Mouse (Mus musculus) layer of hippocampus, postnatal 10 days (tissue): ENCODE measurements at regions not wholly inside any gene's neighbourhood (a gene's known extent, or its start where the extent isn't known, plus 50 kb on each side); places are given as distances from the start of the nearest gene placed in this dataset.

ENCODE experiments used
- DNase-seq, 2 experiments: peaks; one replicate each; pipeline ENCODE4 v3.0.0; 2021; ENCODE audit warnings: low spot score in 2 of 2

DNA sequence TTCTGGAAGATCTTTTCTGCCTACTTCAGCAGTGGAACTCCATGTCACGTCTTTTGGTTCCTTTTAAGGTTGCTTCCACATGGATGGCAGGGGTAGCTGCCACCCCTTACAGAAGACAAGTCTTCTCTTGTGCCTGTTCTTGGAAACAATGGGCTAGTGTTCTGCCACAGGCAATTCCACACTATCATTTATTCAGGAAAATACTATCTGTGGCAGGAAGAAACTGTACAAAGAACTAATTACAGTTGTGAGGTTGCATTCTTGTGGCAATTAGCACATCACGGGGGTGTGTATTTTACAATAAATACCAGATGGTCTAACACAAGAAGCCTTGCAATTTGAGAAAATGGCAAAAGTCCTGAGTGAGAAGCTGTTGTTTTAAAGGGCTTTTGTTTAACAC lies 489.8 kb downstream of the Ccdc50 start:
- DNase-seq, result no peak

DNA sequence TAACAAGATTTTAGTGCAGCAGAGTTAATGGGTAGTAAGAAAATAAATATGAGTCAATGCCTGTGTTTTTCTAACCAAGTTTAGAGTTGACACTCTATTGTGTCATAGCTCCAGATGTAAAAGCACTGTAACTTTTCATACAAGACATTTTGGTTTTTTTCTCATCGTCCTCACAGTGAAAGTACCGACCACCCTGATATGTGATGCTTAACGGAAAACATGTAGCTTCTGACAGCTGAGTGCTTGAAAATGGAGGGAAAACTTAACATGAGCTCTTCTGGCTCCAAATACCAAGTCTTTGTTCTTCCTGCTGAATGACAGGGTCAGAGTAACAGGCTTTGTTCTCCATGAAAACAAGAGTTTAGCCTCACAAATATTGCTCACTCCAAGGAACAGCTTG lies 490.3 kb downstream of the Ccdc50 start:
- no peak for DNase-seq

DNA sequence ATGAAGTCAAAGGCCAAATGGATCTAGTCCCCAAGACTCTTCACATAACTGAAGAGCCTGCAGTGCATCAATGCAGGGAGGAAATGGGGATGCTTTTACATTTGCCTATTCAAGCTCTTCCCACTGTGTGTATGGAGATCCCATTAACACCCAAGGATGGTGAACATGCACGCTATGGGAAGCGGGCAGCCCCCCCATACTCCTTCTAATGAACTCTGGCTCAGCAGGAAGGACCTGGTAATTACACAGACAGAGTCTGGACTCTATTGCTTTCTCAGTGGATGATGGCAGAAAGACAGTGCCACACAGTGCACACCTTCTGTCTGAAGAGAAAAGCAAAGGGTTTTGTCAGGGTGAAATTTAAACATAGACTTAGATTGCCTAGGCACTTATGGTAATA lies 495.7 kb downstream of the Ccdc50 start:
- no peak for DNase-seq

DNA sequence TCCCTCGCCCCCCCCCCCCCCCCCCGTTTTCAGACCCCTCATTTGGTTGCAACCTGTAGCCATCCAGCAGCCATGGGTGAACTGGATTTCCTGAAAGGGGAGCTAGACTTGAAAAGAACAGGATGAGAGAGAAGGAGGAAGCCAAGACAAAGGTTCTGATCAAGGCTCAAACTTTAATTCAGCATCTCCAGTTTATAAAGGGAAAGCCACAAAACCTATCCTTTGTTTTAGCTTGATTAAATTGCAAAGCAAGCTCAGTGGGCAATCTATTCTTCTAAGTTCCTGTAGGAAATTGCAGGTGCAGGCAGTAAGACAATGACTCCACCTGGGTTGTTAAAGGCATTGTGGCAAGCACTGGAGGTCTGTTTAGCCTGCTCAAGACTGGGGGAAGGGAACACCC lies 517.4 kb downstream of the Ccdc50 start:
- DNase-seq, result no peak

DNA sequence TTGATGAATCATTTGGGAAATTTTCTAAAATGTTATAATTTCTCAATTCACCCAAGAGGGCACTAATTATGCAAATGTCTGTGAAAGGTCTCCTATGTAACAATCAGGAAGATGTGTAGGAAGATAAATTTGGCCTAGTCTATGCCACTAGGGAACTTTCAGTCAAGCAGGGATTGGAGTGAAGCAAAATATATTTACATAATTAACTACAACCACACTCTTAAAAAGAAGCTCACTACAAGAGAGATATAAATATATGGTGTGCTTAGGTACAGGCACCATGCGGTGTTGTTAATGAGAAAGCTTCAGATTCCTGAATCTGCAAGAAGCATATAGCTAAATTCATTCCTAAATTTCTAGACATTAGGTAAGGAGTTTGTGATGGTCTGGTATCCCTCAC lies 526.8 kb downstream of the Ccdc50 start:
- DNase-seq, result no peak

DNA sequence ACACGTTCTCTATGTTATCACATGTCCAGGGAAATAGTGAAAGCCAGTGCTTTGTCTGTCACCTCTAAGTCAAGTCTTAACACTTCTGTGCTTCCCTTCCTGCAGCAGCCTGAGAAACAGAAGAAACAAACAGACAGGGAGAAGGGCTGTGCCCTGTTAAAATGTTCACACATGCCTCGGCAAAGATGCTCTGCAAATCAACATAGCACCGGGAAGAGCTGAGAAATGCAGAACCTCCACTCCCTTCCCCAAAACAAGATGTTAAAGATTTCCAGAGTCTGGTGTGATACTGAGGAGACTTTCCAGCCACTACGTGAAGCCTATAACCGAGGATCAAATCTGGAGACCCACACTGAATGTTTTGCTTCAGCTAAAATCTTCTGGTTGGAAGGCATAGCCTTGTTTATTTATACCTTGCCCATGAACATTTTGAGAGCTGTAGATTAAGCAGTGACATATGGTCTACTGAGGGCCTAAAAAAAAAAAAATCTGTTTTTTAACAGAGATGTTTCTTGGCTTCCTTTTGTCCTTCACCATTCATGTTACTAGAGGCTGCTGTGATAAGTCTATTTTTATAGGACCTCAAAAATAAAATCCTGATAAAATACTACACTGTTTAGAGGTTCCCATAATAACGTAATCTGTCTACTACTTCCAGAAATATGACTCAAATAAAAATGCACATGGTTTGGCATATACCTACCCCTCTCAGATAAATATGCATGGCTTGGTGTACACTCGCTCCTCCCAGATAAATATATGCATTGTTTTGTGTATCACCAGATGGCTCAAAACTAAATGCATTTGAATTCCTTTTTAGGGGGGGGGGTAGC lies 537.1 kb downstream of the Ccdc50 start:
- no peak for DNase-seq

DNA sequence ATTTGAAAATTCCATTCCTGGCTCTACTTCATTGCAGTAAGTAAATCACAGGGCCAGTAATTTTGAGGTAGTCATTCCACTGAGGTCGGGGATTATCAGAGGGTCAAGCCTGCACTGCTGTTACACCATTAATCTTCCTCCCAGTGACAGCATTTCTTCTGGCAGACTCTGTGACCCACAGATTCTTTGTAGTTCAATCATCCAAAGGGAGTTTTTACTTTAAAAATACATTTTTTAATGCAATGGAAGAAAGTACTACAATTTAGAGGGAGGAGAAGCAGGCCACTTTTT lies 537.6 kb downstream of the Ccdc50 start:
- DNase-seq, result no peak

DNA sequence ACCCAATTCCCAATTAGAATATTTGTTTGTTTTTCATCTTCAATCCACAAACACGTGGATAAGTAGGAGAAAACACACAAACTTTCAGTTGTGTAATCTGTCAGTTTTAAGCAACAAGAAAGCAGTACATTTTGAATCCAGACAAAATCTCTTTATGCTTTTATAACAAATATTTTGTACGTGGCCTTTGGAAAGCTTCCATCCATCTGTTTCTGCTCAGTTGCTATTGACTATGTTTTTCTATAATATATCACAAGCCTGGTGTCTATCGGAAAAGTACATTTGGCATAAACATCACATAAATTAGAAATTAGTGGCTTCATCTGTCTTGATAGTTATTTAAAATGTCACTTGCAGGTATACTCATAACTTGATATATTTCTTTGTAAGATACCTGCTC lies 560.6 kb downstream of the Ccdc50 start:
- no peak for DNase-seq

DNA sequence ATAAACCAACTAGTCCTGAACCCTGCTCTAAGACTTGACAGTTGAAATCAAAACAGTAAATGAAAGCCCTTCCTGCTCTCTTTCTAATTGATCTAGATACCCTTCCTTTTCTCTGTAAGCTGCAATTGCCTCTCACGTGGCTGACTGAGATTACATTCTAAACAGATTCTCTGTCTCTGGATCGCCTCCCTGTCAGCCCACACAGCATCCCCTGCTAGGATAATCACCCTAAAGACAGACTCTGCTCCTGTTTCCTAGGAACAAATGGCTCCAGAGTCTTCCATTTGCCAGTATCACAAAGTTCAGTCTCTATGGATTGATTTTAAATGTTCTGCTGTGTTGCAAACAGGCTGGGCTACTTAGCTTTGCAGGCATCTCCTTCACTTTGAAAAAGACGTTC lies 561.1 kb downstream of the Ccdc50 start:
- DNase-seq, result peak in 1 of 2 experiments; percentile 8

DNA sequence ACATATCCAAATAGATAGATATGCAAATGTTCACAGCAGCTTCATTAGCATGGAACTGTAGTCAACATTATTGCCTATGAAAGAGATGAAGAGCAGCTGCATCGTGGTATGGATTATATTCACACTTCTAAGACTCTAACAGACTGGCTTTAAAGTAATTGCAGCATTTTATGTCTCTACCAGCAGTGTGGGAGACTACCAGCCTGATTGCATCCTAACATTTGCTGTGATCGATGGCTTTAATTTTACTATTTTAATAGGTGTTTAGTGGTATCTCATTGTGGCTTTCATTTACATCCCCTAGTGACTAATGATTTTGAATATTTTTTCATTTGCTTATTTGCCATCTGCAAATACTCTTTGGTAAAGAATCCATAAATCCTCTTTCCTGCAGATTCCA lies 574.1 kb downstream of the Ccdc50 start:
- DNase-seq, result no peak

DNA sequence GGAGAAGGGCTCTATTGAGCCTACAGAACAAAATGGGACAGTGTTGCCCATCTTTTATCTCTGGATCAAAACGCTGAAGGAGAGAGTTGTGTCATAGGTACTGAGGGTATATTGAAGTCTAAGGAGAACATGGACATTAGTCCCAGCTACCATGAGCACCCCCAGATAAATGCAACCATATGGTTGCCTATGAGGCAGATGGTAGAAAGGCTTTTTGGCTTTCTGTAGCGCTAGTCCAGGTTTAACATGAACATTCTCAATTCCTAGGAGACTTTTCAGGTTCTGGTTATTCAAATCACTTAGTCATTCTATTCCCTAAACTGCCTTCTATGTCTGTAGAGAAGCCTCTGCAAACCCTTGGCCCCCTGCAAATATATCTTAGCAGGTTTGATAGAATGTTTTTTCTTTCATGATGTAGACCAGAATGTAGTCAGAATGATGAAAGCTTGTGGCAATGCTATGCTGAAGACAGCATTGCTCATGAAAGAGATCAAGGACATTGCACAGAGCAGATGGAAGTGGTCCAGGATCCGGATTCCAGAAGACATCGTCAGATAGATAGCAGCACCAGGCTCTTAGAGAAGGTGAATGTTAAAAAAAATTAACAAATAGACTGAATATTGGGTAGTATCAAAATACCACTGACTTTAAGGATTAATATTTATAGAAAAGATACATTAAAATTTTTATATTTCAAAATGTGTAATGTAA lies 590.2 kb downstream of the Ccdc50 start:
- DNase-seq, result no peak

DNA sequence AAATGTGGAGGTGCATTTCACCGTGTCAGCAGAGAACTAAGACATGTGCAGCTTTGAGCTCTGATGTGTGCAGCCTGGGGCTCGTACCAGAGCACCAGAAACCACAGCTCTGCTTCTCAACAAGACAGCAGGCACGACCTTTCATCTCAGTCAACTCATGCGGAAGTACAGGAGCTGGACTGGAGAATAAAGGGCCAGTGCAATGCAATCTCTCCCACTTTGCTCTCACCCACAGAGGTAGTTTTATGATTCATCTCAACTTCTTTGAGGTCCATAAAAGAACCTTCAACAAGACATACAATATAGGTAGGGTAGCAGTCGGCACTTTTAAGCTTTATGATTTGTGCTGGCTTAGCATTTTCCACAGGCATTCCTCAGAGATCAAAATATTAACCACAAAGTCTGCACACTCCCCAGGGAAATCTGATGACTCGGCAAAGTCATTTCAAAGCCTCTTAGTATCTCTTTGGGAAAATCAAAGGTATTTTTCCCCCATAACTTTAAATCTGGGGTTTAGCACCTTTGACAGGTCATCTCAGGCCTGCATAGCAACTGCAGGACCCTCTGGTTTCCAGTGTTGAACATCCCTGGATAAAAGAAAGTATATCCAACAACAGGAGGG lies 626.7 kb downstream of the Ccdc50 start:
- no peak for DNase-seq

DNA sequence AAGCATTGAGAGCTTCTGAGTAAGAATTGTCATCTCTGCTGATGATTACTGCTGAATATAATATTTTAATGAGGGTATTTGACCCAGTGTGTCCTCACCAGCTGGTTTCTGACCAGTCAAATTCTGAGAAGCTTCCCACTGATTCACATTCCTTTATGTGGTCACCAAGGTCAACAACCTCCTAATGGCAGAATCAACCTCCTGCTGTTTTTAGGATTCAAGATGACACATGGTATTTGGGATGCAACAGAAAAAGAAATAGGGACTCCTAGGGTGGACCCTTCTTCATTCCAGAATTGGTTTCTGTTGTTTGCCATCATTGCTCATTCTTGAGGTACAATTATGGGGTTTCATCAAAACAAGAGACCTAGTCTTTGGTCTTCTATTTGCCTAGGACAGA lies 629.6 kb downstream of the Ccdc50 start:
- DNase-seq, result no peak

DNA sequence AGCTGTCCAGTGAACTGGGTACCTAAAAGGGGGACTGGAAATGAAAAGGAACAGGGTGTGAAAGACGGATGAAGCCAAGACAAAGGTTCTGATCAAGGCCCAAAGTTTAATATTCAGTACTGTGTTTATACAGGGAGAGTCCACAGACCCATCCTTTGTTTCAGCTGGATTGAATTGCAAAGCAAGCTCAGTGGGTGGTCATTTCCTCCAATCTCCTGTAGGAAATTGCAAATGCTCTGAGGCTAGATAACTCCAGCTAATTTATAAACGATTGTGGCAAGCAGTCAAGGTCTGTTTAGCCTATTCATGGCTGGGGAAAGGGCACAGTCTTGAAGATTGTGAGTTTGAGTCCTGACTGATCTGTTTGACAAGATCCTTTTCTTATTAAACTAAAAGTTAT lies 650.3 kb downstream of the Ccdc50 start:
- no peak for DNase-seq

DNA sequence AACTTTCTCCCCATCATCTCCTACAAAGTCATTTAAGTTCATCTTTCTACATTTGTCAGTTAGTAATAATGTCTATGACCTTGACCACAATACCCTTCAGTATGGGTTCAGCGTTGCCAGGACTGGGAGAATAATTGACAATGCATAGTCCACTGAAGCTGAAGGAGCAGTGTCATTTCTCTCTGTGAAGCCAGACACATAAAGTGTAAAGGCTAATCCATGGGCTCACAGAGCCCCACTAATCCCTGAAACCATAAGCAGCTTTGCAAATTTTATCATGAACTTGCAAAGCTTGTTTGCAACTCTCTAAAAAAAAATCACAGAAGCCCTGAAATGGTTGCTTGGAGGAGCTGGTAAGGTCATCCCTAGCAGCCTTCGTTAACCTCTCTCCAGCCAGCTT lies 654.4 kb downstream of the Ccdc50 start:
- no peak for DNase-seq

DNA sequence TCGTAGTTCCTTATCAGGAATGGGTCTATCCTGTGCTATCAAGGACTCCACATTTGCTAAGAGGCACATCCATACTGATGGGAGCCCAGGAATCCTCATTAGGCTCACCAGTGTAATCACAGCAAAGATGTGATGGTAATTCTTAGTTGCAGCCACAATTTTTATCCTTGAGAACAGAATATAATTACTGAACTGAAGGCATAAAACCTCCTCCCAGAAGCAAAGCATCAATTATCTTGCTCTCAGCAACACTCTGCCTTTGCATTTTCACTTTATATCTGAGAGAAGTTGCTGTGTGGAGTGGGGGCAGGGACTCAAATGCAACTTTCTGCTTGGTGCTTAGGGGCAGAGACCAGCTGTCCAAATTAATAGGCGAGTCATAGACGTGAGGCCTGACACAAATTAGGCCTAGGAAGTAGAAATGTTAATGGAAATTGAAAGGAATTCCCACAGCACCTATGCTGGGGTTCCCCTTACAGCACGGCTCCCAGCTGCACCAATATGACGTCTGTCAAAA lies 676.2 kb downstream of the Ccdc50 start:
- DNase-seq, result no peak

DNA sequence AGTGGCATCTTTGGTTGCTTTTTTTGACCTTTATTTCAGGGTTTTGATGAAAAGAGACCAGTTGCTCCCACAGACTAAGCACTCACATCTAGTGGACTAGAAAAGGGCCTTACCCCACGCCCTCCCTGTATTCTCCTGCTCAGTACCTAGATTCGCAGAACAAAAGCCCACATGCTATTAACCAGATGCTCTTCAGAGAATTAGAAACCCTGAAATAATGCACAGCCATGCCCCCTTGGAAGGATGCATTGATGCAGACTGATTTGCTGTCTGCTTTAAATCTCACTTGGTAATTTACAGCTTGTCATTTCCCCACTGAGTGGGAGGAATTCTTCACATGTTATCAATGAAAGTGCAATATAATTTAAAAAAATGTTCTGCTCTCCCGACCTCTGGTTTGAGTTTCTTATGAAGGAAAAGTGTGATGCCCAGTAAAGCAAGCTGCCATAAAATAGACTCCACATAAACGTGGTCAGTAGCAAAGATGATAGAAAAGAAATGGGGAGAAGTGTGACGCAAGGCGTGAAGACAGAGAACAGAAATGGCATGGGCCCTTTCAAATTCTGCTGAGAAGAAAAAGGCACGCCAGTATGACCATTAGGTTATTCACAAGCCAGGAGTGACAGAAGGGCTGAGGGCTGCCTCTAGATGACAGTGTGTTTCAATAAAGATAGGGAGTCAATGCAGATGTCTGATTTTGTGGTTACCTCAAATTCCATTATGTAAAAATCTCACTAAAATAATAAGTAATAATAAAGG lies 669.8 kb downstream of the Fgf12 start:
- no peak for DNase-seq

DNA sequence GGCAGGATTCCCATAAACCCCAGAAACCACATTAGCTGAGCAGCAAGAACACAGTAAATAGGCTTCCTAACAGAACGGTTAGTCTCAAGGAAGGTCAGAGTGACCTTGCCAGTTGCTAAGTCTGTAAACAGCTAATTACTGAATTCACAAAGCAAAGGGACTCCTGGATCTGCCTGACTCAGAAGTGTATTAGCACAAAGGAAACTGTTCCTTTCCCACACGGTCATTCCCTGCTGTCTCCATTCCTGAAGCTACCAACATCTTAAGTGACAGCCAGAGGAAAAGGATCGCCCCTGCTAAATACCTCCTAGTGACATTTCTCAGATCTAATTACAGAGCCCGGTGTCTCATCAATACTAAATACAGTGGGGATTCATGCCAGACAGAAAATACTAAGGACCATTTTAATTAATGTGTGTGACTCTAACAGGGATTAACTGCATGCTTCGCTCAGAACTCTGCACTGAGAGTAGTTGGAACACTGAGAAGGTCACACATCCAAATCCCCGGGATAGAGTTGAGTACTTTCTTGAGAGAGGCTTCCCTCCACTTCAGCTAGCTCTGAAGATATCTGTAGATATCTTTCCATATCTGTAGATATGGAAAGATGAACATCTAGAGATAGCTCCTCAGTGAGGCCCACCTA lies 663.3 kb downstream of the Fgf12 start:
- peak in 1 of 2 experiments; percentile 4 for DNase-seq

DNA sequence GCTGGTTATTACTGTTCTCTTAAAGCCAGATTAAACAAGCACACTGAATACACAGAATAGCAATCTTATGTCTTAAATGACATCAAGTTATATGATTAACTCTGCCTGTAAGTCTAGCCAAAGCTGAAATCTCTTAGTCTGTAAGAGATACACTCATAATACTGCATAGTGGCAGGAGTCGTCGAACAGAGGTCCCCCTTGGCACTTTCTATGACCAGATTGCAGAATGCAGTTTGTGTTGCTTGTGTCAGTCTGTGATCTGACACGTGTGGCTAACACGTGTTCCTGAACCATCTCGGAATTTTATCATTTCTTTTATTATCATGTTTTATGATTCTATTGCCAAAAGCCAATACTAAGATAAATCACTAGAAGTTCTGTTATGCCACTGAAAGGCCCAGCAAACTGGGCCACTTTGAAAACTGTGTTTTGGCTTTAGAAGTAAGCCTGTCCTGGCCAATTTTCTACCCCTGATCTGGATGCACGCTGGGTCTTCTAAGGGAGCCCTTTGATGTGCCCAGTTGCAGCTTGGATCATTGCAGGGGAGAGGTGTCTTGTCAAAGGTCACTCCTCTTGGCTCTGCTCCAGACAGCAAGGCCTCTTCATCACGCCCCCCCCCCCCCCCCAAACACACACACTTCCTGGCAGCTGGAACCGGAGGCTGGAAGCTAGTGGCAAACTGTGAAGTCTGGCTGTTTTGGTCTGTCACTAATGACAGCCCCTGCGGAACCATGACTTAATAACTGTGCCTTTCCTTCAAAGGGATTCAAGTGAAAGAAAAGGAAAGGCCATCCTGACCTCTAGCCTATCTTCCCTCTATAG lies 648.4 kb downstream of the Fgf12 start:
- DNase-seq, result peak; percentile 10 to 26

DNA sequence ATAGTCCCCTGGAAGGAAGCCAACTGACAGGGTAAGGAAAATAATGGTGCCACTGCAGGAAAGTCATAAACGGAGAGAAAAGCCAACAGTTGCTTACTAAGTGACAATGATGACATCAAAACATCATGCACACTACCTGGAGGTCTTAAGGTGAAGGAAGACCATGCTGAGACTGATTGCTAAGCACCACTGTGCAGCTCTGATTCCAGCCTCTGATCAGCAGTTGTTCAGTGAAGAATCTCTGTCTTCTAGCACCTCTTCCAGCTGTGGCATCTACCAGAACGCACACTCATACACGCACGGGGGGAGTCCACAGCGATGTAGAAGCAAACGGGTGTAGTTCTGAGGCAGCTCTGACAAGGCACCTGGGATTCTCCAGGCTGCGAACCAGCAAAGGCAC lies 647.8 kb downstream of the Fgf12 start:
- no peak for DNase-seq
